Mouse (Mus musculus): ENCODE data around the gene Pnma5.

- TF ChIP-seq POLR2A (IDR thresholded peaks at IDR 0.05; ENCODE audit: low read depth, low read length) (no peak), POLR2AphosphoS2 (IDR thresholded peaks at IDR 0.05; ENCODE audit: low read depth, low read length) (no peak), CTCF (conservative IDR thresholded peaks at IDR 0.05 in 1 of 2, IDR thresholded peaks at IDR 0.05 in 1 of 2; ENCODE audit: low read depth in 2 of 2, low read length in 2 of 2) (no peak), MAZ (IDR thresholded peaks at IDR 0.05; ENCODE audit: low read depth, low read length) (no peak), JUN (IDR thresholded peaks at IDR 0.05; ENCODE audit: insufficient read depth, low read depth, low read length) (no peak), JUND (conservative IDR thresholded peaks at IDR 0.05; ENCODE audit: low read depth, low read length) (no peak)
Observed at GRCm38 (mm10) chrX:73062323-73062722, 25.4 kb upstream of the Pnma5 start.

Data from CH12.LX (cell line).